Mouse (Mus musculus) forebrain, embryonic 11.5 days (tissue): Measurements from ENCODE around the gene Ap2a1. TPM values are rescaled to one million over a fixed set of nuclear protein-coding genes. Genes with fewer than 3 reads are reported as not detected.
A peak's percentile ranks its signal among the peaks of the same experiment; 100 is the strongest.

Experiments used
- ATAC-seq: fragments of 200-750 bp; cut with Nextera tagmentation; replicated peaks from 2 replicates; pipeline ENCODE4 v1.8.0; 2017; ENCODE audit warnings: moderate TSS enrichment; ENCODE audit not compliant: low FRiP score
- DNase-seq: peaks from one replicate; pipeline ENCODE4 v3.0.0-alpha.2; 2017; ENCODE audit warnings: low spot score
- H3K27ac ChIP-seq: fragments of 300-500 bp; sonication (generic); 2 replicates; pipeline ENCODE4 v1.5.1; 2014; ENCODE audit warnings: low read depth, low read length
- H3K27me3 ChIP-seq: fragments of 300-500 bp; sonication (generic); 2 replicates; pipeline ENCODE4 v1.6.1; 2014; ENCODE audit warnings: mild to moderate bottlenecking, low read length, mixed read lengths; ENCODE audit not compliant: control insufficient read depth, insufficient read depth
- H3K36me3 ChIP-seq: fragments of 300-500 bp; sonication (generic); 2 replicates; pipeline ENCODE4 v1.6.1; 2014; ENCODE audit warnings: mild to moderate bottlenecking, low read length, moderate library complexity, mixed read lengths; ENCODE audit not compliant: control insufficient read depth, insufficient read depth
- H3K4me1 ChIP-seq: fragments of 300-500 bp; sonication (generic); replicated peaks from 2 replicates; pipeline ENCODE4 v1.6.1; 2014; ENCODE audit warnings: low read length, mixed read lengths; ENCODE audit not compliant: control insufficient read depth, insufficient read depth
- H3K4me2 ChIP-seq: fragments of 300-500 bp; sonication (generic); 2 replicates; pipeline ENCODE4 v1.6.1; 2014; ENCODE audit warnings: low read depth, mild to moderate bottlenecking, low read length, moderate library complexity, mixed read lengths; ENCODE audit not compliant: severe bottlenecking
- H3K4me3 ChIP-seq: fragments of 300-500 bp; sonication (generic); 2 replicates; pipeline ENCODE4 v1.5.1; 2014; ENCODE audit warnings: low read depth, low read length
- H3K9ac ChIP-seq: fragments of 300-500 bp; sonication (generic); 2 replicates; pipeline ENCODE4 v1.6.1; 2014; ENCODE audit warnings: low read length
- H3K9me3 ChIP-seq: fragments of 300-500 bp; sonication (generic); 2 replicates; pipeline ENCODE4 v1.6.1; 2016; ENCODE audit warnings: low read length, mixed read lengths; ENCODE audit not compliant: control insufficient read depth
- WGBS: fragments of 180-500 bp; shearing (Covaris S2); extraction: QIAGEN DNeasy Blood & Tissue Kit; methylation state at CpG from one replicate; pipeline ENCODE4 v1.1.7; 2014; 5-methylcytosine and 5-hydroxymethylcytosine counted together
- polyA plus RNA-seq: library from polyadenylated mRNA; unstranded; fragments of >200 nt; fragmentation: Nextera tagmentation; extraction: Ambion mirVana; gene quantifications from 2 replicates; pipeline ENCODE4 v1.2.1, GENCODE M21; 2014

Gene Ap2a1
- polyA plus RNA-seq, 1 experiment from 2014 or later: 88.8 TPM

DNA sequence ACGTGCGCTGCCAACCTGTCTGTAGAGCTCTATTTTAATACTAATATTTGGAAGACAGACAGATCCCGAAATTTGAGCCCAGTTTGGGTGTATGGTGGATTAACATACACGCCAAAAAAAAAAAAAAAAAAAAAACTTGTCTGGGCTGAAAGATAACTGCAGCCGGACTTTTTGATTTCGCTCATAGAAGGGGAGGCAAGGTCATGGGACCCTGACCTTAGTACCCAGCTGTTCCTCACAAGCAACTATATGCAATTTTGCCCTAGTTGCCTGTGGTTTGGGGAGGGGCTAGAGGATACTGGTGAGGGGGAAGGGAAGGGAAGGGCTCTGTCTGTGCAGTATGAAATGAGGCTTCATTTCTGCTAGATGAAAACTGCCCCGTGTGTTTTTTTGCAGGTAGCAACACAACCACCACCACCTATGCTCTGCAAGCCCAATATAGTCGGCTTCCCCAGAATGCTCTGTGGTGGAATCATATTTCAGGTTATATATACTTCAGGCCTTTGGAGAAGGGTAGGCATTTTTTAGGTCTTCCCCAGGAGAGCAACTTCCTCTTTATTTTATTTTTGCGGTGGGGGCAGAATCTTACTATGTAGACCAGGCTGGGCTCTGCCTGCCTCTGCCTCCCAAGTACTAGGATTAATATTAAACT lies 72.9 kb downstream of the Ap2a1 start:
- 65% methylated on average over 9 of the region's 9 CpGs for WGBS
- ATAC-seq: no peak
- peaks cover 21% of the 10 kb centered on the region for H3K4me1 ChIP-seq

DNA sequence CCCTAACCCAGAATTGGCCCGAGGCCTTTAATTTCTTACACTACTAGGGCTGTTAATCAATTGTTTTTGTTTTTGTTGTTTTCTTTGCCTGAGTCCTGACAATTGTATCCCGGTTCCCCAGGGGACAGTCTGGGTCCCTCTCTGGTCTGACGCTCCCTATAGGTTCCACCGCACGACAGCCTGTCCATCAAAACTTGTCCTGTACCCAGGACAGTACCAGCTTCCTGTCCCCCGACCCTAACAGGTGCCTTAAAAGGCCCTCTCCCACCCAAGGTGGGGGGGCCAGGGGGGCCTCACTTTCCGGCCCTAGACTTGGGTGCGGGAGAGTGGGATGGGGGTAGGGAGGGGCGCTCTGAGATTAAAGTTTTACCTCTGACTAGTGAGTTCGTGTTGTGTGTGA lies 74.3 kb downstream of the Ap2a1 start:
- H3K4me3 ChIP-seq: peak overlapping the region; percentile 44
- DNase-seq (no peak), ATAC-seq (no peak)
- H3K27ac ChIP-seq: peak overlapping the region; percentile 86
- peak overlapping the region; percentile 70 for H3K9ac ChIP-seq
- no peaks in the 10 kb centered on the region for H3K27me3 ChIP-seq
- no peaks in the 10 kb centered on the region for H3K9me3 ChIP-seq
- no peaks in the 10 kb centered on the region for H3K36me3 ChIP-seq
- peak overlapping the region; percentile 94 for H3K4me2 ChIP-seq
- H3K4me1 ChIP-seq: peaks cover 28% of the 10 kb centered on the region
- 39% methylated on average over 10 of the region's 10 CpGs for WGBS

More for the DNA sequence above, 72.9 kb downstream of the Ap2a1 start:
- DNase-seq: no peak
- H3K9ac ChIP-seq: peak overlapping the region; percentile 67; the same call in 1 of the 2 replicates
- peak overlapping the region; percentile 50 for H3K4me3 ChIP-seq
- H3K27me3 ChIP-seq: no peaks in the 10 kb centered on the region
- H3K9me3 ChIP-seq: no peaks in the 10 kb centered on the region
- H3K36me3 ChIP-seq: no peaks in the 10 kb centered on the region
- H3K27ac ChIP-seq: peak overlapping the region; percentile 65; the same call in 1 of the 2 replicates
- H3K4me2 ChIP-seq: peak overlapping the region; percentile 93

DNA sequence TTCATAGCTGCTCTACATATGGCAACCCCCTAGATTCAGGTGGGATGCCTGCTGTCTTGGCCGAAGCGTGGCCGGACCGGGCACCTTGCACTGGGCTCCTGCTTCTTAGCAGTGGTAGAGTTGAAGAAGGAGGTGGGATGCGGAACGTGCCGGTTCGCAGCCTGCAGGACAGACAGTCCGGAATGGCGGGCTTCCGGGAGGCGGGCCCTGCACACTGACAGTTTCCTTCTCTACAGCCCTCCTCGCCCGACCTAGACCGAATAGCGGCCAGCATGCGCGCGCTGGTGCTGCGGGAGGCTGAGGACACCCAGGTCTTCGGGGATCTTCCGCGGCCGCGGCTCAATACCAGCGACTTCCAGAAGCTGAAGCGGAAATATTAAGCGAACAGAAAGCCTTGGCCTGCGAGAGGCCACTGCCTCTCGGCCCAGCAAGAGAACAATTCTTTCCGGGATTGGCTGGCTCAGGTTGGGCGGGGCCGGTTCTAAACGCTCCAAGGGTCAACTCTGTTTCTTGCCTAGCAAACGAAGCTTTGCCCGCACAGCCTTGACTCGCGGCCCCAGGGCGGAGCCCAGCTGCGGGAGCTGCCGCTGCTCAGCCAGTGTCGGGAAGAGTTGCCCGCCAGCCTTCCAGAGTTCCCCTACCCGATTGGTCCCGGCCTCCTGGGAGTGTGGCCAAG lies 74.8 kb downstream of the Ap2a1 start:
- peak overlapping the region; percentile 86 for H3K27ac ChIP-seq
- H3K27me3 ChIP-seq: no peaks in the 10 kb centered on the region
- peaks cover 28% of the 10 kb centered on the region for H3K4me1 ChIP-seq
- H3K36me3 ChIP-seq: no peaks in the 10 kb centered on the region
- ATAC-seq: peak; percentile 14; the same call in 1 of the 2 replicates
- 3% methylated on average over 45 of the region's 45 CpGs for WGBS
- H3K9me3 ChIP-seq: no peaks in the 10 kb centered on the region
- peak overlapping the region; percentile 94 for H3K4me2 ChIP-seq
- H3K4me3 ChIP-seq: peak overlapping the region; percentile 44
- peak overlapping the region; percentile 70 for H3K9ac ChIP-seq
- peak; percentile 86 for DNase-seq

DNA sequence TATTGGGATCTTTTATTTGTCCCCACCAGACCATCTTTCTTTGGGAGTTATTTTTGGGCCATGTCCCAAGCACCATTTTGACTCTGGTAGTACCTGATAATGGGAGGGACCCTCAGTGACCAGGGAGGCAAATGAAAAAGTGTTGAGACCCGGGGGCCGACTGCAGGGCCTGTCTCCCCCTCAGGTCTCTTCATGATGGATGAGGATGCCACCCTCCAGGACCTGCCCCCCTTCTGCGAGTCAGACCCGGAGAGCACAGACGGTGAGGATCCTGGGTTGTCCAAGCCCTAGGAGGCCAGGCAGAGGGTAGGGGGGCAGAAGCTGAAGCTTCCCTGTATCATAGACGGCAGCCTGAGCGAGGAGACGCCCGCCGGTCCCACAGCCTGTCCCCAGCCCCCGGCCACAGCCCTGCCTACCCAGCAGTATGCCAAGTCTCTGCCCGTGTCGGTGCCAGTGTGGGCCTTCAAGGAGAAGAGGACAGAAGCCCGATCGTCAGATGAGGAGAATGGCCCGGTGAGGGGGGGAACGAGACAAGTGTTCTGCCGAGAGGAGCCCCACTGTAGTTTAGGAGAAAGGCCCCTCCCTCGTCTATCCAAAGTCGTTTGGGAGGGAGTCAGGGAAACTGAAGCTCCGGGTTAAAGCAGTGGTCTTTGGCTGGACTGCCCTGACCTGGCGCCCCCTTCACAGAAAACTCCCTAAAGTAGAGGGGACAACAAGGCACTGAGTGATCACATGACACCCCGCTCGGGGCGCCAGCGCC lies 75.5 kb downstream of the Ap2a1 start:
- Histone ChIP-seq H3K27ac (peak overlapping the region; percentile 86), H3K4me2 (peak overlapping the region; percentile 94), H3K27me3 (no peaks in the 10 kb centered on the region), H3K36me3 (no peaks in the 10 kb centered on the region), H3K4me1 (peaks cover 28% of the 10 kb centered on the region), H3K9ac (peak overlapping the region; percentile 70), H3K4me3 (peak overlapping the region; percentile 44), H3K9me3 (no peaks in the 10 kb centered on the region)
- DNase-seq (no peak), ATAC-seq (peak; percentile 3; the same call in 1 of the 2 replicates)
- WGBS: 36% methylated on average over 26 of the region's 26 CpGs

DNA sequence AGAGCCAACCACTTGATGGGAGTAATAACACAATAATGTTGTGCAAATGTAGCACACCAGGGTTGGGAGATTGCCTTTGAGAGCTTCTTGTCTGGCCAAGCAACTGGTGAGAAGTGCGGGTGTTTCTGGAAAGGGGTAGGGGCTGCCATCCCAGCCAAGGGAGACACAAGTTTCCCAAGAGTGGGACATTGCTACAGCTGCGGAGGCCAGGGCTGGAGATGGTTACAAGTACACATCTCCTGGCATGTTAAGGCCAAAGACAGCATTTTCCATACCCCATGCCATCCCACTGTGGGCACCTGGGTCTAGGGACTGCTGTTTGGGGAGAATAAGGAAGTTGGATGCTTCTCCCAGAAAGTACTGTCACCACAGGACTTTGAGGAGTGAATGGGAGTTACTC lies 76.2 kb downstream of the Ap2a1 start:
- H3K27ac ChIP-seq: no peak overlapping the region
- no peak overlapping the region for H3K9ac ChIP-seq
- no peak for ATAC-seq
- H3K4me2 ChIP-seq: no peak overlapping the region
- no peaks in the 10 kb centered on the region for H3K36me3 ChIP-seq
- no peak overlapping the region for H3K4me3 ChIP-seq
- 98% methylated on average over 2 of the region's 2 CpGs for WGBS
- peaks cover 25% of the 10 kb centered on the region for H3K4me1 ChIP-seq
- no peak for DNase-seq
- H3K27me3 ChIP-seq: no peaks in the 10 kb centered on the region
- H3K9me3 ChIP-seq: no peaks in the 10 kb centered on the region

DNA sequence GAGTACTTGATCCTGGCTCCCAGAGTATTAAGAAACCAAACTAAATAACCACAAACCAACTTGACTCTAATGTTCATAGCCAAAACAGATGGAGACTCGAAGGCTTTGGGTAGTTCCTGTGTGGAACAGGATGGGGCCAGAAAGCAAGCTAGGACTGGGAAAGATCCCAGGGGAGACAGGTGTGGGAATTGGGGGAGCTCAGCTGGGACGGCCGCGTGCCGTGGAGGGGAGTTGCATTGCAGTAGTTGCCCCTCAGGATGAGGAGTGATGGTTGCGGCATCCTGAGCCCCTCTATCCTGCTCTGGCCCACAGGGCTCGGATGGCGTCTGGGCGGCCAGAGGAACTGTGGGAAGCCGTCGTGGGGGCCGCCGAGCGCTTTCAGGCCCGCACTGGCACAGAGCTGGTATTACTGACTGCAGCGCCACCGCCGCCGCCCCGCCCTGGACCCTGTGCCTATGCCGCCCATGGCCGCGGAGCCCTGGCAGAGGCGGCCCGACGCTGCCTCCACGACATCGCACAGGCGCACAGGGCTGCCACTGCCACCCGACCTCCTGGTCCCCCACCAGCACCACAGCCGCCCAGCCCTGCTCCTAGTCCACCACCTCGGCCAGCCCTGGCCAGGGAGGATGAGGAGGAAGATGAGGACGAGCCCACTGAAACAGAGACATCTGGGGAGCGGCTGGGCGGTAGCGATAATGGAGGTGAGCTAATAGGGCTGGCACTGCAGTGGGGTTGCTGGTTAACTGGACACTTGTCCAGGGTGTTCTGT lies 76.9 kb downstream of the Ap2a1 start:
- ATAC-seq (no peak), DNase-seq (no peak)
- Histone ChIP-seq H3K36me3 (no peaks in the 10 kb centered on the region), H3K27ac (no peak overlapping the region), H3K4me1 (peaks cover 25% of the 10 kb centered on the region), H3K4me2 (no peak overlapping the region), H3K4me3 (no peak overlapping the region), H3K27me3 (no peaks in the 10 kb centered on the region), H3K9me3 (no peaks in the 10 kb centered on the region), H3K9ac (no peak overlapping the region)
- 90% methylated on average over 36 of the region's 36 CpGs for WGBS

DNA sequence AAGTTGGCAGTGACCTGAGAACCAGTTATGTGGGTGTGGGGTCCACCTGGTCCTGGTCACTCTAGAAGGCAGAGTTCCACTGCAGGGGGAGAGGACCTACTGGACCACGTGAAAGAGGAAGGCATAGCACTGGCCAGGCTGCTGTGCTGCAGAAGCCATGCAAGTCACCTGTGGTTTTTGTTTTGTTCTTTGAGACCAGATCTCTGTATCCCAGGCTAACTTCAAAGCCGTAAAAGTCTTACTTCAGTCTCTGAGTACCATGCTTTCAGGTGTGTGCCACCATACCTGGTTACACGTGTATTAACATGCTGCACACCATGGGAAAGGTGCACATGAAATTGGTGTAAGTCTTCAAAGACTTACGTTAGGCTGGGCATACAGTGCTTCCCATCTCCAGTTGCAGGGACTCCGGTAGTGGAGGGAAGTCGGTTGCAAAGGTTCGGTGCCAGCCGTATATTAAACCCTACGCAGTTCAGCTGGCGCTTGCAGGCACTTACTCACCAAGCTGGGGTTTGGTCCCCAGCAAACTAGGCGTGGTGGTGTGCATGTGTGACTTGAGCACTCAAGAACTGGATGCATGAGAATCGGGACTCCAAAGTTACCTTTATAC lies 77.6 kb downstream of the Ap2a1 start:
- Histone ChIP-seq H3K27me3 (no peaks in the 10 kb centered on the region), H3K9ac (no peak overlapping the region), H3K4me2 (no peak overlapping the region), H3K9me3 (no peaks in the 10 kb centered on the region), H3K4me1 (peaks cover 25% of the 10 kb centered on the region), H3K27ac (no peak overlapping the region), H3K36me3 (no peaks in the 10 kb centered on the region), H3K4me3 (no peak overlapping the region)
- 90% methylated on average over 12 of the region's 12 CpGs for WGBS
- no peak for ATAC-seq
- no peak for DNase-seq
